Mouse (Mus musculus) neural tube, embryonic 11.5 days (tissue): ENCODE measurements at regions not wholly inside any gene's neighbourhood (a gene's known extent, or its start where the extent isn't known, plus 50 kb on each side); places are given as distances from the start of the nearest gene placed in this dataset.

Experiments used
- ATAC-seq: fragments of 200-750 bp; cut with Nextera tagmentation; 2 replicates; pipeline ENCODE4 v1.8.0; 2017; ENCODE audit warnings: moderate number of reproducible peaks, mild to moderate bottlenecking, moderate TSS enrichment, moderate library complexity; ENCODE audit not compliant: insufficient read depth, low FRiP score, low TSS enrichment
- DNase-seq: peaks from one replicate; pipeline ENCODE4 v3.0.0-alpha.2; 2015; ENCODE audit warnings: low spot score
- H3K27ac ChIP-seq: fragments of 300-500 bp; sonication (generic); 2 replicates; pipeline ENCODE4 v1.5.1; 2014; ENCODE audit warnings: low read depth, mild to moderate bottlenecking, low read length
- H3K27me3 ChIP-seq: fragments of 300-500 bp; sonication (generic); 2 replicates; pipeline ENCODE4 v1.6.1; 2014; ENCODE audit warnings: mild to moderate bottlenecking, low read length, mixed read lengths; ENCODE audit not compliant: control insufficient read depth, insufficient read depth
- H3K36me3 ChIP-seq: fragments of 300-500 bp; sonication (generic); 2 replicates; pipeline ENCODE4 v1.6.1; 2014; ENCODE audit warnings: mild to moderate bottlenecking, low read length, moderate library complexity, mixed read lengths; ENCODE audit not compliant: control insufficient read depth, insufficient read depth
- H3K4me1 ChIP-seq: fragments of 300-500 bp; sonication (generic); 2 replicates; pipeline ENCODE4 v1.6.1; 2014; ENCODE audit warnings: low read length, mixed read lengths; ENCODE audit not compliant: control insufficient read depth, insufficient read depth
- H3K4me2 ChIP-seq: fragments of 300-500 bp; sonication (generic); 2 replicates; pipeline ENCODE4 v1.6.1; 2014; ENCODE audit warnings: low read depth, mild to moderate bottlenecking, moderate library complexity
- H3K4me3 ChIP-seq: fragments of 300-500 bp; sonication (generic); 2 replicates; pipeline ENCODE4 v1.5.1; 2014; ENCODE audit warnings: low read depth, low read length
- H3K9ac ChIP-seq: fragments of 300-500 bp; sonication (generic); 2 replicates; pipeline ENCODE4 v1.6.1; 2014; ENCODE audit warnings: mild to moderate bottlenecking, low read length
- H3K9me3 ChIP-seq: fragments of 300-500 bp; sonication (generic); 2 replicates; pipeline ENCODE4 v1.6.1; 2016; ENCODE audit warnings: low read length; ENCODE audit not compliant: control insufficient read depth
- WGBS: fragments of 180-500 bp; shearing (Covaris S2); extraction: QIAGEN DNeasy Blood & Tissue Kit; methylation state at CpG from one replicate; pipeline ENCODE4 v1.1.7; 2014; 5-methylcytosine and 5-hydroxymethylcytosine counted together

- no peaks in the 10 kb centered on the region for H3K36me3 ChIP-seq
- ATAC-seq = no peak
- H3K9me3 ChIP-seq = no peaks in the 10 kb centered on the region
- DNase-seq = no peak
- 85% methylated on average over 3 of the region's 3 CpGs for WGBS
- no peaks in the 10 kb centered on the region for H3K27me3 ChIP-seq
- H3K4me2 ChIP-seq = no peak overlapping the region
- no peak overlapping the region for H3K9ac ChIP-seq
- no peak overlapping the region for H3K4me3 ChIP-seq
- no peaks in the 10 kb centered on the region for H3K4me1 ChIP-seq
- no peak overlapping the region for H3K27ac ChIP-seq
Observed at GRCm38 (mm10) chr17:4781586-4781985, 212.5 kb upstream of the Arid1b start.

GRCm38 (mm10) chr17:4784296-4784695 is 209.8 kb upstream of the Arid1b start:
- DNase-seq (no peak), ATAC-seq (no peak)
- Histone ChIP-seq H3K4me1 (no peaks in the 10 kb centered on the region), H3K36me3 (no peaks in the 10 kb centered on the region), H3K9ac (no peak overlapping the region), H3K4me3 (no peak overlapping the region), H3K27me3 (no peaks in the 10 kb centered on the region), H3K4me2 (no peak overlapping the region), H3K27ac (no peak overlapping the region), H3K9me3 (no peaks in the 10 kb centered on the region)
- 83% methylated on average over 5 of the region's 5 CpGs for WGBS

- Histone ChIP-seq H3K27ac (no peak overlapping the region), H3K9ac (no peak overlapping the region), H3K9me3 (no peaks in the 10 kb centered on the region), H3K27me3 (no peaks in the 10 kb centered on the region), H3K4me2 (no peak overlapping the region), H3K4me3 (no peak overlapping the region), H3K36me3 (no peaks in the 10 kb centered on the region), H3K4me1 (no peaks in the 10 kb centered on the region)
- WGBS = 73% methylated on average over 6 of the region's 6 CpGs
- DNase-seq (no peak), ATAC-seq (no peak)
Observed at GRCm38 (mm10) chr17:4785281-4785839, 208.8 kb upstream of the Arid1b start.

- no peak for ATAC-seq
- no peak overlapping the region for H3K27ac ChIP-seq
- H3K9ac ChIP-seq = no peak overlapping the region
- H3K4me3 ChIP-seq = no peak overlapping the region
- no peaks in the 10 kb centered on the region for H3K27me3 ChIP-seq
- no peaks in the 10 kb centered on the region for H3K9me3 ChIP-seq
- H3K4me1 ChIP-seq = no peaks in the 10 kb centered on the region
- no peak for DNase-seq
- H3K36me3 ChIP-seq = no peaks in the 10 kb centered on the region
- H3K4me2 ChIP-seq = no peak overlapping the region
Observed at GRCm38 (mm10) chr17:4786524-4786923, 207.6 kb upstream of the Arid1b start.

GRCm38 (mm10) chr17:4791873-4792272 is 202.3 kb upstream of the Arid1b start:
- Histone ChIP-seq H3K36me3 (no peaks in the 10 kb centered on the region), H3K9ac (no peak overlapping the region), H3K27ac (no peak overlapping the region), H3K9me3 (no peaks in the 10 kb centered on the region), H3K27me3 (no peaks in the 10 kb centered on the region), H3K4me1 (no peaks in the 10 kb centered on the region), H3K4me3 (no peak overlapping the region), H3K4me2 (no peak overlapping the region)
- no peak for DNase-seq
- WGBS = 86% methylated on average over 10 of the region's 10 CpGs
- ATAC-seq = no peak

GRCm38 (mm10) chr17:4796241-4796640 is 197.9 kb upstream of the Arid1b start:
- Histone ChIP-seq H3K27me3 (no peaks in the 10 kb centered on the region), H3K9ac (no peak overlapping the region), H3K27ac (no peak overlapping the region), H3K36me3 (no peaks in the 10 kb centered on the region), H3K9me3 (no peaks in the 10 kb centered on the region), H3K4me2 (no peak overlapping the region), H3K4me3 (no peak overlapping the region), H3K4me1 (no peaks in the 10 kb centered on the region)
- WGBS = 75% methylated on average over 3 of the region's 3 CpGs
- ATAC-seq (no peak), DNase-seq (no peak)

GRCm38 (mm10) chr17:4804013-4804412 is 190.1 kb upstream of the Arid1b start:
- Histone ChIP-seq H3K9me3 (no peaks in the 10 kb centered on the region), H3K27me3 (no peaks in the 10 kb centered on the region), H3K9ac (no peak overlapping the region), H3K4me1 (no peaks in the 10 kb centered on the region), H3K27ac (no peak overlapping the region), H3K4me3 (no peak overlapping the region), H3K36me3 (no peaks in the 10 kb centered on the region), H3K4me2 (no peak overlapping the region)
- 84% methylated on average over 4 of the region's 4 CpGs for WGBS
- ATAC-seq (no peak), DNase-seq (no peak)

GRCm38 (mm10) chr17:4806051-4806450 is 188.1 kb upstream of the Arid1b start:
- no peak for ATAC-seq
- WGBS = 56% methylated on average over 5 of the region's 5 CpGs
- H3K4me3 ChIP-seq = no peak overlapping the region
- no peak overlapping the region for H3K9ac ChIP-seq
- no peaks in the 10 kb centered on the region for H3K27me3 ChIP-seq
- no peak overlapping the region for H3K27ac ChIP-seq
- no peak for DNase-seq
- H3K36me3 ChIP-seq = no peaks in the 10 kb centered on the region
- no peaks in the 10 kb centered on the region for H3K9me3 ChIP-seq
- no peak overlapping the region for H3K4me2 ChIP-seq
- H3K4me1 ChIP-seq = no peaks in the 10 kb centered on the region

- Histone ChIP-seq H3K27me3 (no peaks in the 10 kb centered on the region), H3K4me1 (no peaks in the 10 kb centered on the region), H3K27ac (no peak overlapping the region), H3K36me3 (no peaks in the 10 kb centered on the region), H3K9ac (no peak overlapping the region), H3K4me2 (no peak overlapping the region), H3K4me3 (no peak overlapping the region), H3K9me3 (no peaks in the 10 kb centered on the region)
- 84% methylated on average over 3 of the region's 3 CpGs for WGBS
- no peak for DNase-seq
- ATAC-seq = no peak
Observed at GRCm38 (mm10) chr17:4808926-4809325, 185.2 kb upstream of the Arid1b start.
